Mouse (Mus musculus) brain, embryonic 14.5 days (tissue): ENCODE measurements around the gene Mrpl4. TPM values are rescaled to one million over a fixed set of nuclear protein-coding genes. Genes with fewer than 3 reads are reported as not detected.
"Not testable (repeated sequence)": the region's sequence is repeated elsewhere in the genome, so short reads cannot be mapped to it uniquely, and the experiment has no call there.

ENCODE experiments used
- DNase-seq: peaks from one replicate; pipeline ENCODE4 v3.0.0-alpha.2; 2011; ENCODE audit warnings: low read depth
- CTCF ChIP-seq: fragments of 200-500 bp; IDR thresholded peaks from 2 replicates; pipeline ENCODE4 v1.5.1; 2012; ENCODE audit warnings: inconsistent platforms, mild to moderate bottlenecking, moderate library complexity, borderline replicate concordance; ENCODE audit not compliant: insufficient read depth, insufficient read length; ENCODE audit errors: extremely low read depth
- POLR2A ChIP-seq: fragments of 200-500 bp; IDR thresholded peaks from 2 replicates; pipeline ENCODE4 v1.6.1; 2012; ENCODE audit warnings: mild to moderate bottlenecking, inconsistent platforms, borderline replicate concordance; ENCODE audit not compliant: poor library complexity, insufficient read depth, insufficient read length, severe bottlenecking; ENCODE audit errors: extremely low read depth
- polyA plus RNA-seq: library from polyadenylated mRNA; depleted of rRNA; stranded (reverse); fragments of >200 nt; gene quantifications from 2 replicates; pipeline ENCODE4 v1.2.3, GENCODE M21; 2012; rRNA removed

The Mrpl4 gene
- polyA plus RNA-seq, 1 experiment = 81.1 TPM

DNA sequence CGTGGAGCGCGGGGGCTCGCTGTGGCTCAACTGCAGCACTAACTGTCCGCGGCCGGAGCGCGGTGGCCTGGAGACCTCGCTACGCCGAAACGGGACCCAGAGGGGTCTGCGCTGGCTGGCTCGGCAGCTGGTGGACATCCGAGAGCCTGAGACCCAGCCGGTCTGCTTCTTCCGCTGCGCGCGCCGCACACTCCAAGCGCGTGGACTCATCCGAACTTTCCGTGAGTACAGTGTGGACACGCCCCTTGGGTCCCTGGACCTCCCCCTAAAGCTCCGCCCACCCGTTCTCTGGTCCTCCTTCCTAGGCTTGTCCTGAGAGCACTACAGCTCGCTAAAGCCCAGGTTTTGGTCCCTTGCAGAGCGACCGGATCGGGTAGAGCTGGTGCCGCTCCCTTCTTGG lies 30.6 kb downstream of the Mrpl4 start:
- peak; percentile 65 for DNase-seq
- TF ChIP-seq POLR2A (no peak), CTCF (no peak)

DNA sequence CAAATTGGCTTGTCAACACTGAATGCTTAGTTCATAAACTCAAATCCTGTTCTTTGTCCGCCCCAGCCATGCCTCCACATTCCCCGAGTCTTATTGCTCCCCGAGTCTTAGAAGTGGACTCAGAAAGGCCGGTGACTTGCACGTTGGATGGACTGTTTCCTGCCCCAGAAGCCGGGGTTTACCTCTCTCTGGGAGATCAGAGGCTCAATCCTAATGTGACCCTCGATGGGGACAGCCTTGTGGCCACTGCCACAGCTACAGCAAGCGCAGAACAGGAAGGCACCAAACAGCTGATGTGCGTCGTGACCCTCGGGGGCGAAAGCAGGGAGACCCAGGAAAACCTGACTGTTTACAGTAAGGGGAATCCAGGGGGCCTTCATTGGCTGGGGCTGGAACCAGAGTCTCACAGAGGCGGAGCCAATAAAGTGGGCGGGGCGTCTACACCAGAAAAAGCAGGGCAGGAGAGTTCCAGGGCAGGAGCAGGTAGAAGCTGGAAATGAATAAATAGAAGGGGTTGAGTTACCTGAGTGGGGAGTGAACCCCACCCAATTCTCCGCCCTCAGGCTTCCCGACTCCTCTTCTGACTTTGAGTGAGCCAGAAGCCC lies 32.0 kb downstream of the Mrpl4 start:
- TF ChIP-seq POLR2A (no peak), CTCF (no peak)
- no peak for DNase-seq

DNA sequence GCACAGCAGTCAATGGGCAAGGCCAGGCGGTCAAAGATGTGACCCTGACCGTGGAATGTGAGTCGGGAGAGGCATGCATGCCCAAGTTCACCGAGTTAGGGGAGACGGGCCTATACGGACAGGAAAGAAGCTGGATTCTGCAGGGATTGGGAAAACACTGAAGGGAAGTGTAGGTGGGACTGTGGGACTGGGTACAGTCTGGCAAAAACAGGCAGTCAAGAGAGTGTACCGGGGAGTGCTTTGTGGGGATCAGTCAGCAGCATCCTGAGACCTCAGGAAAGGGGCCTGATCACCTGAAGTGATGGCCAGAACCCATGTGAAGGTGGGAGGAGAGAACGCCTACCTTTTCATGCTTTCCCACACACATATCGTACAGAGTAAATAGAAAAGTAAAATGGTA lies 33.0 kb downstream of the Mrpl4 start:
- DNase-seq = no peak
- TF ChIP-seq CTCF = no peak
- TF ChIP-seq POLR2A = no peak

DNA sequence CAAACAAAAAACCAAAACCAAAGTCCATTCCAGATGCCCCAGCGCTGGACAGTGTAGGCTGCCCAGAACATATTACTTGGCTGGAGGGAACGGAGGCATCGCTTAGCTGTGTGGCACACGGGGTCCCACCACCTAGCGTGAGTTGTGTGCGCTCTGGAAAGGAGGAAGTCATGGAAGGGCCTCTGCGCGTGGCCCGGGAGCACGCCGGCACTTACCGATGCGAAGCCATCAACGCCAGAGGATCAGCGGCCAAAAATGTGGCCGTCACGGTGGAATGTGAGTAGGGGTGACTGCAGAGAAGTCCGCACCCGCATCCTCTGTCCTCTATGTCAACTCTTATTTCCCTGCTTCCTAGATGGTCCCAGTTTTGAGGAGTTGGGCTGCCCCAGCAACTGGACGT lies 33.6 kb downstream of the Mrpl4 start:
- TF ChIP-seq POLR2A = no peak
- TF ChIP-seq CTCF = no peak
- DNase-seq = no peak

DNA sequence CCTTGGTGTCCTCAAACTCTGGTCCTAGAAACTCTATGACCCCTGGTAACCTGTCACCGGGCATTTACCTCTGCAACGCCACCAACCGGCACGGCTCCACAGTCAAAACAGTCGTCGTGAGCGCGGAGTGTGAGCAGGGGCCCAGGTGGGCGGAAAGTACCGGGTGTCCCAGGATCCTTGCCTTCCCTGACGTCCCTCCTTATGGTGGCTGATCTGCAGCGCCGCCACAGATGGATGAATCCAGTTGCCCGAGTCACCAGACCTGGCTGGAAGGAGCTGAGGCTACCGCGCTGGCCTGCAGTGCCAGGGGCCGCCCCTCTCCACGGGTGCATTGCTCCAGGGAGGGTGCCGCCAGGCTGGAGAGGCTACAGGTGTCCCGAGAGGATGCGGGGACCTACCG lies 34.1 kb downstream of the Mrpl4 start:
- DNase-seq = no peak
- TF ChIP-seq POLR2A (no peak), CTCF (no peak)

DNA sequence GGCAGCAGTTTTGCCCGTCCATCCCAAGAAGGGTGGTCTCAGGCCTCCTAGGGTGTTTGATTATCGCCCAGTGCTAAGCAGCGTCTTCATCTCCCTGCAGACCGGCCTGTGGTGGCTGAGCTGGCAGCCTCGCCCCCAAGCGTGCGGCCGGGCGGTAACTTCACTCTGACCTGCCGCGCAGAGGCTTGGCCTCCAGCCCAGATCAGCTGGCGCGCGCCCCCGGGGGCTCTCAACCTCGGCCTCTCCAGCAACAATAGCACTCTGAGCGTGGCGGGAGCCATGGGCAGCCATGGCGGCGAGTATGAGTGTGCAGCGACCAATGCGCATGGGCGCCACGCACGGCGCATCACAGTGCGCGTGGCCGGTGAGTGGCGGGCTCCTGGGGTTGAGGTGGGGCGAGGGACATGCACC lies 34.9 kb downstream of the Mrpl4 start:
- DNase-seq = peak; percentile 59
- TF ChIP-seq CTCF (no peak), POLR2A (peak; percentile 50; the same call in 1 of the 2 replicates)

DNA sequence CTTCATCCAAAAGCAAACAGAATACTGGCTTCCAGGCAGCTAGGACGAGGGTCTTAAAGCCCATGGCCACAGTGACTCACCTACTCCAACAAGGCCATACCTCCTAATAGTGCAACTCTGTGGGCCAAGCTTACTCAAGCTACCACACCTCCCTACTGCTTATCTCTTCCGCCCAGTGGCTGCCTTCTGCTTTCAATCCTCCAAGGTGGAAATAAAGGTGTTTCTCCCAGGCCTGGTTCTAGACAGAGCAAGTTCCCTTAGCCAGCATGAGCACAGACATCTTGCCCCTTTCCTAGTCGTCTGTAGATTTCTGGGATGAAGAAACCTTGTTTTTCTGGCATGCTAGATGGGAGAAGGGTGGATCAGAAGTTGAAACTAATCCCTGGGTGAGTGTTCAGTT lies 37.2 kb downstream of the Mrpl4 start:
- DNase-seq = no peak

DNA sequence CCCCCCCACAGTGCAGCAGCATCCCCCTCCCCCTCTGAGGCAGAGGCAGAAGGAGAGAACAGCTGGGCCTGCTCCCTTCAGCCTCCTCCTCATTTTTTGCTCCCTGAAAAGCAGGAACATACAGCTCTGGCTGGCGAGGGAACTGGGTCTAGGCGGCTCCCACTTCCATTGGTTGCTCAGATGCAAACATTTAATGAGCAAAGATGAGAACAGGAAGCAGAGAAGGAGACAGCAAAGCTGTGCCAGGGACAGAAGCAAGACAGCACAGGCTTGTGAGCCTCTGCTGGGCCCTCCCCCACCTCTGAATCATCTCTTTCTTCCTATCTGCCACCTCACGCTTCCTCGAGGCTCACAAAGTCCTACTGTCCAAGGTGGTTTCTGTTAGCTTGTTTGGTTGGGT lies 38.8 kb downstream of the Mrpl4 start:
- TF ChIP-seq POLR2A = no peak
- TF ChIP-seq CTCF = no peak
- no peak for DNase-seq

More for the DNA sequence above, 37.2 kb downstream of the Mrpl4 start:
- TF ChIP-seq POLR2A (no peak), CTCF (no peak)

DNA sequence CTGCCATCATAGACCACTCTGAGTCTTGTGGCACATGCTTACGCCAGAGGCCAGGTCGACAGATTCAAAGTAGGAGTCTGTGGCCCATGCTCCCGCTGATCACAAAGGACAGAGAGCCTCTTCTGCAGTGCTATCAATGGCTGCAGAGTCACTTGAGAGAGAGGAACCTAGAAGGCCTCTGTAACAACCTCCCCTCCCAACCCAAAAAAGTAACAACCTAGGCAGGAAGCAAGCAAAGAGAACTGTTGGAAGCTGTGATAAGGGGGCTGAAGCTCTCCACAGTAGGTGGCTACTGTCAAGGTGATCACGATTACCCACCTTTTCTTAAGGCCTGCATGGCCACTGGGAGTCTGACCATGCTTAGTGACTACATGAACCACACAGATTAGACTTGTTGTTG lies 41.0 kb downstream of the Mrpl4 start:
- no peak for DNase-seq
- TF ChIP-seq POLR2A (no peak), CTCF (no peak)

DNA sequence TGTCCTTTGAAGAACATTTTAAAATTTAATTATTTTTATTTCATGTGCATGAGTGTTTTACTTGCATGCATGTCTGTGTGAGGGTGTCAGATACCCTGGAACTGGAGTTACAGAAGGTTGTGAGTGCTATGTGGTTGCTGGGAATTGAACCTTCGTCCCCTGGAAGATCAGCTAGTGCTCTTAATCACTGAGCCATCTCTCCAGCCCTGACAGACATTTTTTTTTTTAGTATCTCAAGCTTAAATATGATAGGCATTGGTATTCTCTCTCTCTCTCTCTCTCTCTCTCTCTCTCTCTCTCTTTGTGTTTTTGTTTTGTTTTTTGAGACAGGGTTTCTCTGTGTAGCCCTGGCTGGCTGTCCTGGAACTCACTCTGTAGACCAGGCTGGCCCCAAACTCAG lies 42.2 kb downstream of the Mrpl4 start:
- DNase-seq = not testable (repeated sequence)

DNA sequence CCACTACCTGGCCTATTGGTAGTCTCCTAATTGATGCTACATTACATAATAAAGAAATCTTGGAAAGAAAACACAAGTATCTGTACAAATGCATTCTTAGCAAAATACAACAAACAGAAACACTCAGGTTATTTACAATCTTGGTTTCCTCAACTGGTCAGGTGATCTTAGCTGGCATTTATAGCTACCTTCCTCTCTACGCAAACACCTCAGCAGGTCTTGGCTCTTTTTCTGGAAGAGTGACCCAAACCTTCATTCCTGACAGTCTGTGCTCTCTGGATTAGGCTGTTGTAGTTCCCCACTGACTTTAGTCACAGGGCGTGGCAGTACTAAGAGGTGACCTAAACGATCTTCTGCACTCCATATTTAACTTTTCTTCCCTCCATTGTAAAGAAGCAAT lies 42.7 kb downstream of the Mrpl4 start:
- no peak for TF ChIP-seq CTCF
- TF ChIP-seq POLR2A = no peak
- no peak for DNase-seq

DNA sequence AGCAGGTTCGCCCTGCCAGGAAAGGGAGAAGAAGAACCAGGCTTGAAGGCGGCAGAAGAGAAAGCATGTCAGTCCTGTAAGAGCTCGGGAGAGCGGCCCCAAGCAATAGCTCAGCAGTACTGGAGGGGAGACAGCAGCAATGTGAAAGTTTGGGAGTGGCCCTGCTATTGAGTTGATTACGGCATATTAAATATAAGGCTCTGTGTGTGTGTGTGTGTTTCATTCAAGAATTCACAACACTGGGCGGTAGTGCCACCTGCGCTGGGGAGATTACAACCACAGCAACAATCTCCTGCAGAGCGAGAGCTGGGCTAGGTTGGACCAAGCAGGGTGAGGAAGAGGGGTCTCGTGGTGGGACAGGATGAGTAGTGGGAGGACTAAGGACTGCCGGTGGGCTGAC lies 49.0 kb downstream of the Mrpl4 start:
- no peak for DNase-seq
- TF ChIP-seq POLR2A (no peak), CTCF (no peak)

Other genes starting within 250 kb of the Mrpl4 start
- 0.85 and 1.2 TPM in 2 replicates for gene Col5a3, start 187.7 kb upstream of the Mrpl4 start, polyA plus RNA-seq
- not detected in 2 replicates for gene Rdh8, start 184.2 kb upstream of the Mrpl4 start, polyA plus RNA-seq
- gene A230050P20Rik, start 134.1 kb upstream of the Mrpl4 start, polyA plus RNA-seq = 6.6 and 8.7 TPM in 2 replicates
- gene Angptl6, start 123.0 kb upstream of the Mrpl4 start, polyA plus RNA-seq = 11.7 and 13.9 TPM in 2 replicates
- 73.8 and 96.8 TPM in 2 replicates for gene Ppan, start 114.6 kb upstream of the Mrpl4 start, polyA plus RNA-seq
- 144 and 152 TPM in 2 replicates for gene Eif3g, start 104.1 kb upstream of the Mrpl4 start, polyA plus RNA-seq
- gene Dnmt1, start 42.9 kb upstream of the Mrpl4 start, polyA plus RNA-seq = 90.1 and 103 TPM in 2 replicates
- 4.7 and 6.0 TPM in 2 replicates for gene S1pr2, start 26.0 kb upstream of the Mrpl4 start, polyA plus RNA-seq
- 3.0 and 3.9 TPM in 2 replicates for gene Icam1, start 13.2 kb downstream of the Mrpl4 start, polyA plus RNA-seq
- 0.08 and 0.13 TPM in 2 replicates for gene Icam4, start 26.6 kb downstream of the Mrpl4 start, polyA plus RNA-seq
- gene Icam5, start 29.3 kb downstream of the Mrpl4 start, polyA plus RNA-seq = 1.0 and 1.5 TPM in 2 replicates
- 1.3 and 2.1 TPM in 2 replicates for gene Zglp1, start 64.4 kb downstream of the Mrpl4 start, polyA plus RNA-seq
- gene Gm49373, start 70.4 kb downstream of the Mrpl4 start, polyA plus RNA-seq = 2.9 and 3.0 TPM in 2 replicates
- 68.4 and 86.0 TPM in 2 replicates for gene Fdx1l, start 70.9 kb downstream of the Mrpl4 start, polyA plus RNA-seq
- 4.8 and 5.6 TPM in 2 replicates for gene Gm38431, start 89.3 kb downstream of the Mrpl4 start, polyA plus RNA-seq
- 65.6 and 70.2 TPM in 2 replicates for gene Raver1, start 89.3 kb downstream of the Mrpl4 start, polyA plus RNA-seq
- 16.2 and 20.0 TPM in 2 replicates for gene Tyk2, start 128.5 kb downstream of the Mrpl4 start, polyA plus RNA-seq
- gene Cdc37, start 147.2 kb downstream of the Mrpl4 start, polyA plus RNA-seq = 141 and 182 TPM in 2 replicates
- gene Pde4a, start 163.0 kb downstream of the Mrpl4 start, polyA plus RNA-seq = 16.3 and 23.4 TPM in 2 replicates
- 58.7 and 59.7 TPM in 2 replicates for gene Keap1, start 236.6 kb downstream of the Mrpl4 start, polyA plus RNA-seq
- 2.2 and 2.5 TPM in 2 replicates for gene S1pr5, start 245.7 kb downstream of the Mrpl4 start, polyA plus RNA-seq